Mouse (Mus musculus) 416B (cell line): ENCODE measurements around the gene Bcar3.

Experiments
- DNase-seq: peaks from one replicate; pipeline ENCODE4 v3.0.0; 2011; ENCODE audit warnings: low read depth

The Bcar3 gene

DNA sequence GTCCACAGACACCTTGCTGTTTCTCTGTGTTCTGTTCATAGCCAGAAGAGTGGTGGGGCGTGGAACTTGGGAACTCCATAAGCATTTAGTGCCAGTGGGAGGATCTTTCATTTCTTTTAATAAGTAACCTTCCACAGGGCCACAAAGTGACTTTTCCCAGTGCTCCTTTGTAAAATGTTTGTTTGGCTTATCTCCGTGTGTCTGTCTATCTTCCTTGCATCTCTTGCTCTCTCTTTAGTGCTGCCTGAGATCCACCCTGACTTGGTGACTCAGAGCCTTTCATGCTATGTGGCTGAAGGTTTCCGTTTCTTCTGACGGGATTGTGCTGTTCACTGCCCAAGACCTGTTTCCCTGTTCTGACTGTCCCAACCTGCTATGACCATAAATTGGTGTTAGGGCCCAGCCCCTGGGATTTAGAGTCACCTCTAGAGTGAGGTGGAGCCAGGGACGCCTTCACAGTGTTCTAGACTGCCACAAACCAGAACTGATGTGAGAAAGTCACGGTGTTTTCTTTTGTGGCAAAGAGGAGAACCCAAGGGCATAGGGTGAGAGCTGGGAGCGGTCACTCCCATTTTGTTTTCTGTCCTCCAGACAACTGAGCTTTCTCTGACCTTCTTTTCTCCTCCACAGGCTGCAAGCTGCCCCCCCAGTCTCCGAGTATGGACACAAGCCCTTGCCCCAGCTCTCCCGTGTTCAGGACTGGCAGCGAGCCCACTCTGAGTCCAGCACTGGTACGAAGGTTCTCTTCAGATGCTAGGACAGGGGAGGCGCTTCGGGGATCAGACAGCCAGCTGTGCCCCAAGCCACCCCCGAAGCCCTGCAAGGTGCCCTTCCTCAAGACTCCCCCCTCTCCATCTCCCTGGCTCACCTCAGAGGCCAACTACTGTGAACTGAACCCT lies 218.0 kb downstream of the Bcar3 start:
- peak; percentile 82 for DNase-seq

DNA sequence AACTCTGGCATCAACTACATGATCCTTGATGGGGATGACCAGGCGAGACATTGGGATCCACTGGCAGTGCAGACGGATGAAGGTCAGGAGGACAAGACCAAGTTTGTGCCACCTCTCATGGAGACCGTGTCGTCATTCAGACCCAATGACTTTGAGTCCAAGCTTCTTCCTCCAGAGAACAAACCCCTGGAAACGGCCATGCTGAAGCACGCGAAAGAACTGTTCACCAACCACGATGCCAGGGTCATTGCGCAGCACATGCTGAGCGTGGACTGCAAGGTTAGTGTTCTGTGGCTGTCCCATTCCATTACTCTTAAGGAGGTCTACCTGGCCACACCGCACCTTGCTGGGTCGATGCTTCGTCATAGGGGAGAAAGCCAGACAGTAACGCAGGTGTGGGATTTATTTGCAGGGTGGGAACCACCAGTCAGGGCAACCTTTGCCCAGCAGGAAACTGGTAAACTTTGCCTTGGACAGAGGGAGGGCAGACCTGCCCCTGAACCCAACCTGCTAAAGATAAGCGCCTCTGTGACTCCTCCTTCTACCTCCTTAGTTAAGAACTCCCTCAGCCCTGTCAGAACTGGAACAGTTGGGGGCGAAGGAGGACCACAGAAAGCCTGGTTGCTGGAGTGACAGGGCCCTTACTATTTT lies 218.9 kb downstream of the Bcar3 start:
- DNase-seq = peak; percentile 67

DNA sequence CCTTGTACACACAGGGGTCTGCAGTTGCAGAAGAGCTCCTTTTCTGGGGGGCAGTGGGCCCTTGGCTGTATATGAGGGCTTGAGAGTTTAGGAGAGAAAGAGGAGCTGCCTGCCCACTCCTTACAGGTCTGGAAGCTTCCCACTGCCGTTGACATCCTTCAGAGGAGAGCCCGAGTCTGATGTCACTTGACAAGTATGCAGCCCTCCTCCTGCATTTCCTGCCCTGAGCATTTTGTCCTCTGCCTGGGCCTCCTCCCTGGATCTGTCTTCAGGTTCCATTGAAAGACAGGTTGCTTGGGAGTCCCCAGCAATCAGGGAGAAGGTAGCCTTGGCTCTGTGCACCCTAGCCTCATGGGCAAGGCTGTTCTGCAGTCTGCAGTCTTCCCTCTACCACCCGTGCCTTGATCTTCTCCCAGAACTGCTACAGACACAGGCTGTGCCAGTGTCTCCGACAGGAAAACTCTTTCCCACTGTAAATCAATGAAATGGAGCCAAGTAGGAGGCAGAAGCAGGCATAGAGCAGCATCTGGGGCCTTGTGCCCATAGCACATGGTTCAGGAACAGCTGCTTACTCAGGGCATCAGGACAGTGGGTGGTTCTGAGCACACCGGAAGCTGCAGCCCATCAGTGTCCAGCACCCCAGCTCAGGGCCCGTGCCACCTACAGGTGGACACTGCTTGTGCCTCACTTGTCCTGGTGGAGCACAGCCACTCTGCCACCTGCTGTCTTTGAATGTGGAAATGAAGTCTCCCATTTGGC lies 221.8 kb downstream of the Bcar3 start:
- DNase-seq = no peak

DNA sequence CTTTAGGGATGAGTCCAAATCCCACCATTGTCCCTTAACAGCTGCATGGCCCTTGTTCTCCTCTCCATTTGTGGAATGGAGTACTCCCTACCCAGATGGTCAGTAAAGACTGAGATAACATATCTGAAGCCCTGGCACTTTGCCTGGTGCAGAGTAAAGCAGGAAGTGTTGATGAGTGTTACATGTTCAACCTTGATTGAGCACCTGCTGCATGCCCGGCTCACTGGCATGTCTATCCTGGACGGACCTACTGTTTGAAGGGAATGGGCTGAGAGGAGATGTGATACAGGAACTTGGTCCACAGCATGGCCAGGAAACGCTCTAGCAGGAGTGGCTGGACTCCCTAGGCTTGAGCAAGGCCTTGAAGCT lies 222.4 kb downstream of the Bcar3 start:
- DNase-seq = peak; percentile 33

DNA sequence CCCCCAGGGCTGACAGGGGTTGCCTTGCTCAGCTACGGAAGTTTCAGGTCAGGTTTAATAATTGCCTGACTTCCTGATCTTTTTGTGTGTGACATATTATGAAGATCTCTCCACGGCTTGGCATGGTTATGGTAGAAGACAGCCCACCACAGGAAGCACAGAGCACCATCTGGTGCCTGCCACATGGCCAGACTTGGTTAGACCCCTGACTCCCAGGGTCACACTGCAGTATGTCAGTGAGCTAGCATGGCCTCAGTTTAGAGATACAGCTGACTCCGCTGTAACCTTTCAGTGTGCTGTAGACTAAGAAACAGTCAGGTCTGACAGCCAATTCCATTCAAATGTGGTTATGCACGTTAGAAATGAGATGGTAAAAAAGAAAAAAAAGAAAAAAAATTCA lies 223.8 kb downstream of the Bcar3 start:
- peak; percentile 59 for DNase-seq

DNA sequence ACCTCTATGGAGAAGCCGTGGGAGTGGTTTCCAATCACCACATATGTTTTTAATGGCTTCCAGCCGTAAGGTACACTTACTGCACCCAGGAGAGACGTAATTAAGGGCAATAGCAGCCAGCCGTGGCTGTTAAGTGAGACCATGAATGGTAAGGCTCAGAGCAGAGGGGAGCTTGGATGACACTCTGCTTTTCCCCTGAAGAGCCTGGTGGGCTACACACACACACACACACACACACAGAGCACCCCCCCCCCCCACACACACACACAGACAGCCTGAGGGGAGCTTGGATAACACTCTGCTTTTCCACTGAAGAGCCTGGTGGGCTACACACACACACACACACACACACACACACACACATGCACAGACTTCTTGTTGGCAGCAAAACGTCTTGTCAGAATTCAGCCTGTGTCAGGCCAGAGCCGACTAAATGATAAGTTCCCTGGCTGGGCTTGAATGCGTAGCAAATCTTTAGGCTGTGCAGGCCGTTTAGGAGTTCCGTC lies 224.3 kb downstream of the Bcar3 start:
- no peak for DNase-seq

DNA sequence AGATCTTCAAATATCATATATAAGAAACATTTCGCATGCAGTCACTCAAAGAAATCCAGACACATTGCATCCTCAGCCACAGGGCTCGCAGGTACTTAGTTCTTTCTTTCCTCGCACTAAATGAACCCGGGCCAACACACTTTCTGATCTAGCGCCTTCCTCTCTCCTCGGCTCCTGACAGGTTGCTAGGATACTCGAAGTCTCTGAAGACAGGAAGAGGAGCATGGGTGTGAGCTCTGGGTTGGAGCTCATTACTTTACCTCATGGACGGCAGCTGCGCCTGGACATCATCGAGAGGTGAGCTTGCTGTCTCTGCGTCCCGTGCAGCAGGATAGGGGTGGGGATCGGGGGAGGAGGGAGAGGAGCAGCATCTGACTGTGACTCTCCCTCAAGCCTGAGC lies 225.1 kb downstream of the Bcar3 start:
- no peak for DNase-seq

DNA sequence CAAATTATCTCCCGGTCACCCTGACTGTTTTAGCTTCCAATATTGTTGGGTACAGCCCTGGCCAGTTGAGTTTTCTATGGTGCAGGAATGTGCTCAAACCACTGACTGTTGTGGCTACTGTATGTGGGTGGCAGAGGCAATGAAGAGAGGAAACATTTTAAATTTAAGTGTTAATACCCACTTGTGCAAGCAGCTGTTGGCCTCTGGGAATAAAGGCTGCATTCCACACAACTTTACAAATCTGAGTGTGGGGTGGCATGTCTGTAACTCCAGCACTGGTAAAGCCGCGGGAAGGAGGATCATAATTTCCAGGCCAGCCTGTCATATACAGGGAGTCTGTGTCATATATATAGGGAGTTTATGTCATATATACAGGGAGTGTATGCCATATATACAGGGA lies 226.4 kb downstream of the Bcar3 start:
- DNase-seq = no peak

DNA sequence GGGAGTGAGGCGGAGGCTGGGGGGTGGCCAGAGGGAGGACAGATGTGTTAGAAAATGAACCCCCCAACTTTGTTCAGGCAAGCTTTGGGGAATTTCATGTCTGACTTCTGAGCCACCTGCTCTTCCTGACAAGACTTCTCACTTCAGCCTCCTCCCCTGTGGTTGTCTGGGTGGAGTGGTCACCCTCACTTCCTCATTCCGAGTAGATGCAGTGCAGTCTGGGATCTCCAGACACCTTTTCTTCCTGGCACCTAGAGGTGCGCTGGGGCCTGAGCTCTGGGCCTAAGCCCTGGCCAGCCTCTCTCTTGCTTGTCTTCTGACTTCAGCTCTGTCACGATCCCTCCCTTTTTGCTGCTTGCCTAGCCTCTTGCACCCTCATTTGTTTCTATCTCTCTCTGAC lies 226.9 kb downstream of the Bcar3 start:
- no peak for DNase-seq

DNA sequence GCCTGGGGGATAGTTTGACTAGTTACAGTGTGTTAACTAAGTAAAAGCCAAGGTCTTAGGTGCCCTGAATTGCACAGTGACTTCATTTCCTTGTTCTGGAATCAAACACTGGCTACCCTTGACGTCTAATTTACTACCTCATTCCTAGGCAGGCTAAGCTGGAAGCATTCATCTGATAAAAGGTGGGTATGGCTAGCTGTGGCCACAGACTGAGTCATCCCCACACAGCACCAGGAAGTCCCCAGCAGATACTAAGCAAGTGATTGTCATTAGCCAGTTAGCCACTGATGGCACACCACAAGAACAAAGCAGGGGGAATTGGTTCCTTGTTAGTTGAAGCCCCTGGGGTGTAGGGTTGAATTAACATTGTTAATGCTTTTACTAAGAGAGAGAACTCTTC lies 227.4 kb downstream of the Bcar3 start:
- peak; percentile 96 for DNase-seq

DNA sequence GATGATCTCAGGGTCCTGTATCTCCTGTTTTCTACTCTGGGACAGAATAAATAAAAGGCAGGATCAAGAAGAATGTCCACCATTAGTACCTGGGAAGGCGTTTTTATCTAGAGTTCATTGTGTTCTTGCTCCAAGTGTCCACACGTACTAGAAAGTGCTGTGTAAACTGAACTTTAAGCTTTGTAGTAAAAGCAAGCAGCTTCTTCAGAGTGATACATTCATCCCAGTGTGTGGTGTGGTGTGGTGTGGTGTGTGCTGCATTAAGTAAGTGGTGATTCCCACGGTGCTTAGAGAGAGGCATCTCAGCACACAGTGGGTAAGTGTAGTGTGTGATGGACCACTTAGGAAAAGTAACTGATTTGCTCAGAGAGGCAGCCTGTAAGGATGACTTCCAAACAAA lies 234.5 kb downstream of the Bcar3 start:
- DNase-seq = no peak

DNA sequence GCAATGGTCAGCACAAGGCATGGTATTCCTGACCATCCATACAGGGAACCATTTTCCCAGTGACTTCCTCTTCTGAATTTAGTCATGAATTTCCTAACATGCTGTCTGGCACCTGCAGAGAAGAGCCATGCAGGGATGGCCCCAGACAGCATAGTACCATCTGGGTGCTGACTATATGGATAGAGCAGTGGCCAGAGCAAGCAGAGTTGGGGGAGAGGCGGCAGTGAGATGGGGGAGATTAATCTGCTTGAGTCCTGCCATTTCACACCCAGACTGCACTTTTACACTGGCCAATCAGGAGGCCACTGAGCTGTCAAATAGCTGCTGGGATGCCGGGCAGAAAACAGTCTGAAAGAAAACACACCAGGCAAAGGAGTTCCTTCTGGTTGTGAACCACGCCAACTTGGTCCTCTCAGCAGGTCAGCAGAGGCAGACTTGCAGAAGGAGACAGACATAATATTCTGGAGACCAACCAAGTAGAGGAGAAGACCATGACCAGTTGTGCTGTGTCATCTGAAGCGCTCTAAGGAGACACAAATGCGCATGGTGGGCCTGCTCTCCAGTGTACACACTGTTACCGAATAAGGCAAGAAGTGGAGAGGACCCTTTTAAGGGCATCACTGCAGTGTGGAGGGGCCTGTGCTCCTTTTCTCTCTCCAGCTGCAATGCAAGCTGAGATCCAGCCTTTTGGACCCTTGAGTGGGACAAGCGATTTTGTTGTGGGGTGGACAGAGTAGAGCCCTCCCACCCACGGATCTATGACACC lies 242.2 kb downstream of the Bcar3 start:
- no peak for DNase-seq

DNA sequence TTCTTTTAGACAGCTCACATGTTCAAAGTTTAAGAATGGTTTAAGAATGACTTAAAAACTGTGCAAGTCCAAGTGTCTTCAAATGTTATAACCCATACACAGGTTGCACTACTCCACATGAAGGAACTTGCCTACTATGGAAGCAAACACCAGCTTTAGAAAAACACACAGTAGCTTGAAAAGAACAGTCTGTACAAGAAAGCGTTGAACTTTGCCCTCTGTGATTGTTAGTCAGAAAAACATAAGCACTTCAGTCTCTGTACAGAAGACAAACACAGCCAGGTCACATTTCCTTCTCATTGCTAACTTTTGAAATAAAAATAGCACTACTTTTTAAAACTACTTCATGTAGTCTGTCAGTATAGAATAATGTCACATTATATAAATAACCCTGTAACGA lies 244.9 kb downstream of the Bcar3 start:
- DNase-seq = no peak

DNA sequence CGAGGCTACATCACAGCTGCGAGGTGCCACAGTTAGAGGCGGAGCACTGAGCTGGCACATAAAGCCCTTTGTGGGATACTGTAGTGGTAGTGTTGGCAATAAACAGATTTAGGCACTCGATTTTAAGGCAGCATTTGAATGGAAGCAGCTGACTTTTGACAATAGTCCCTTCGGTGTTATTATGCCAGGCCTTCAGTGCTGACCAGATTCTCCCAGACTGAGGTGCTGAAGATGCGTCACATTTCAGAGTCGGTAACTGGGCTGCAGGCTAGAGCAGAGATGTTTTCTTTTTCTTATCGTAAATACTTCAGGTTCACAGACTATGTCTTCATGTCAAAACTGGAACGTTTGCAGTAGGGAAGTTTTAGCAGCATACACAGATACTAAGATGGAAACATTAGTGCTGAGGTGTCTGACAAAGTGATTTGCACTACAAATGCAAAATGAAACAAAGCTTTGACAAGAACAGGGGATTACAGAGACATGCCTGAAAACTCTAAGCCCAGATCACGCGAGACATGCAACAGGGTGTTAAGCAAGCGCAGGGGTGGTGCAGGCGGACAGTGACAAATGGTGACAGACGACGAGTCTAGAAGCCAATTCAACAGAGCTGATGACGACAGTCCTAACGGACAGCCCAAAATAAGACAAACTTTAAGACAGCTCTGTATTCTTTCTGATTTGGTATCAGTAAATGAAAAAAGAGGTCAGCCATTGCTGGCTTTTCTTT lies 246.2 kb downstream of the Bcar3 start:
- no peak for DNase-seq

DNA sequence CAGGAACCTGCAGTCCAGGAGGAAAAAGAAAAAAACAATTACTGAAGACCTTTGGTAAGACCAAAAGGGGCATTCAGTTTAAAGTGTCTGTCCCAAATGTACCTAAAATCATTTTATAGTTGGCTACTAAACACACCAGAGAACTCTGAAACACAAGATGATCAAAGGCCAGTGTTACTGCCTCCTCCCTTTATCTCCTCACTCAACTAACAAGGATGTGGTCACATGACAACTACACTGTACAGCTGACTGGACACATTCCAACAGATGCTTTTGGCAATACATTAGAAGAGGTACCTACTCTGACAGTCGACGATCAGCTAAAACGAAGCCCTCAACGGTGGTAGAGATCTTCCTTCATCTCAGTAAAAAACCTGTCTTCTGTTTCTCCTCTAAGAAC lies 247.0 kb downstream of the Bcar3 start:
- DNase-seq = no peak

DNA sequence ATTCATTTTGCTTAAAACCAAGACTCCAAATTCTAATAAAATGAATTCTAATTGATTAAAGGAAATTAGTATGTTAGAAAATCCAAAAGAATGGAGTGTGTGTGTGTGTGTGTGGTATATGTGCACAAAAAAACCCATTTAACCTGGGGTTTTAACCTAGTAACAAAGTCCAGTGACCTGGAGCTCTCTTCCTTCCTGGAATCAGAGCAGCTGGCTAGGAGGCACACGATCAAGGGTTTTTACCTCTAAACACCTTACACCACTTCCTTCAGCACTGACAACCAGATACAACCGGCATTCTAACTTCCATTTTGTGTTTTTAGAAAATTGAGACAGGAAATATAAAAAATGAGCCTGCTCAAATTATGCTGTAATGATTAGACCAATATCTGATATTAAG lies 251.4 kb downstream of the Bcar3 start:
- DNase-seq = no peak

DNA sequence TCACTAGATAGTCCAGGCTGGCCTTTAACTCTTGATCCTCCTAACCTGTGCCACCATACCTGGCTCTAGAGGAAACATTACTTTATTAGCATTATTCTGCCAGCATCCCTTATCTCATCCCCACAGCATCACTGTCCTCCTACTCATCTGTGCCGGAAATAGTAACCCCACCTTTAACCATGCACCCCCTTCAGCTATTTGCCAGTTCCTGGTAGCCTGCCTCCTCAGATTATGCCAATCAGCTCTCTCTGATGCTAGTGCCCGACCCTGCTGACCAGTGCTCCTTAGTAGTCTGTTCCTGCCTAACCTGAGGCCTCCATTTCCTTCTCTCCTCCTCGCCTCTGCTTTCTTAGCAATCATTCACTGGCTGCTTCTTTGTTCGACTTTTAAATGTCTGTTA lies 253.5 kb downstream of the Bcar3 start:
- no peak for DNase-seq

DNA sequence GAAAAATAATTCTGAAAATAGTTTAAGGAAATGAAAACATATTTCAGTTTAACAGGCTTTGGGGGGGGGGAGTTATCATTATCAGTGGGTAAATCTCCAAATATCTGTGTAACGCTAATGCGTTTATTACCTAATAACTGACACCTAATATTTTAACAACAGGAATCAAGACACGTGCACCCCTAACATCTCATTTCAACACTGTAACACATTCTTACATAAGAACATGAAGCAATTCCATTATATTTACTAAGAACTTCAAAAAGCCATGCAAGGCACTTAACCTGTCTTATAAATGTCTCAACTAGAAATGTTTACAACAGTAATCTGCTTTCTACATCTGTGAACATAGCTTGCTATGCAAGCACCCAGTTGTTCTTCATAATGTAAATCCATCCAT lies 257.2 kb downstream of the Bcar3 start:
- peak; percentile 52 for DNase-seq

DNA sequence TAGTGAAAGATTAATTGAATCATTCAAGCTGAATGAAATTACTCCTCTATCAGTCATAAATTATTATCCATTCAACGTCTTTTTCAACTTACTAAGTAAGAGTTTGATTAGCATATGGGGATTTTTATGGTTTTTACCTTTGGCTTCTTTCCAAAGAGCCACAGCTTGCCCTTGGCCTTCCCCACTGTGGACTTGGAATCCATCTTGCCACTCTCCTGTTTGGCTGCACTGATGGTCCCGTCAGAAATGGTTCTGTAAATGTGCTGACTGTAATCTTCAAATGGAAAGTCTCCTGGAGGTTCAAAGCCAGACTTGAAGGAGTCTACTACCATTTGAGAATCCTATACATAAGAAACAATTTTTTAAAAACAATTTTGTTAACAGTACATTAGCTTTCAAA lies 263.8 kb downstream of the Bcar3 start:
- DNase-seq = no peak

DNA sequence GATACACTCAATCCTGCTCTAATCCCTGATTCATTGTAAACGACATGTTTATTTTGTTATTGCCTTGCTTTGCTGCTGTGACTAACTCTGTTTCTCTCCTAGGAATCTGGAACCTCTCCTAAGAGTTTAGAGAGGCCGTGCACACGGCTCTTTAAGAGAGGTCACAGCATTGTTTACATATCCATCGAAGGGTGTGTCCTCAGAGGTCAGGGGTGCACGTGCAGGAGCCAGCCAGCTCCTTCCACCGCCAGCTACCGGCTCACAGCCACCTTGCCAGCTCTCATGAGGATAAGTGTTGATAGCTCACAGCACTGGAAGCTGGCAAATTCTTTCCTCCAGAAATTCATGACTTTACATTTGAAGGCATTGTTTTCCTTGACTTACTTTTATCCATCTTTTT lies 271.3 kb downstream of the Bcar3 start:
- no peak for DNase-seq

DNA sequence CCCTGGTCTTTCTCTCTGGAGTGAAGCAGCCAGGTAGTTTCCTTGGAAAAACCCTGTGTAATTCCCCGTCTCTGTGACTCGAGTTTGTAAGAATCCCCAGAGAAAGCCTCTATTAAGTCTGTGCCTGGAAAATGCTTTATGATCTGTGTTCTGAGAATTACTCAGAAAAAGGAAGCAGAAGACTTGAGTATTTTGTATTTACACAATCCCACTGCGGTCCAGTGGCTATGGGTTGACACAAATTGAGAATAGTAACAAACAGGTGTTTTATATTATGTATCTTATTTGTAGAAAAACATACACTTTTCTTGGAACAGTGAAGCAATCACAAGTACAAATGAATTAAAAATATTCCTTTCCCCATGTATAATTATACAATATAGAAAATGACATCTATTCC lies 272.2 kb downstream of the Bcar3 start:
- DNase-seq = no peak
